Mouse (Mus musculus) forelimb bud, embryonic 11.5 days (tissue): ENCODE measurements around the gene Aoc1.

ENCODE experiments used
- DNase-seq: peaks from one replicate; pipeline ENCODE4 v3.0.0-alpha.2; 2012; ENCODE audit warnings: low read depth, low spot score

Aoc1 gene

GRCm38 (mm10) chr6:48872596-48872995 is at the start of gene Aoc1:
Gene Aoc1, plus strand, starts transcription at chr6:48872896.
- DNase-seq, result no peak

- no peak for DNase-seq
Observed at GRCm38 (mm10) chr6:48825016-48825415, 47.7 kb upstream of the Aoc1 start.

- DNase-seq, result no peak
Observed at GRCm38 (mm10) chr6:48828976-48829375, 43.7 kb upstream of the Aoc1 start.

- no peak for DNase-seq
Observed at GRCm38 (mm10) chr6:48829651-48830050, 43.0 kb upstream of the Aoc1 start.

- DNase-seq, result no peak
Observed at GRCm38 (mm10) chr6:48830241-48830640, 42.5 kb upstream of the Aoc1 start.

GRCm38 (mm10) chr6:48831141-48831540 is 41.6 kb upstream of the Aoc1 start:
- DNase-seq, result no peak

GRCm38 (mm10) chr6:48832426-48832825 is 40.3 kb upstream of the Aoc1 start:
- no peak for DNase-seq

GRCm38 (mm10) chr6:48833515-48833914 is 39.2 kb upstream of the Aoc1 start:
- no peak for DNase-seq

GRCm38 (mm10) chr6:48835241-48835640 is 37.5 kb upstream of the Aoc1 start:
- DNase-seq, result no peak

- DNase-seq, result no peak
Observed at GRCm38 (mm10) chr6:48836146-48836545, 36.5 kb upstream of the Aoc1 start.

GRCm38 (mm10) chr6:48837516-48837915 is 35.2 kb upstream of the Aoc1 start:
- no peak for DNase-seq

GRCm38 (mm10) chr6:48838321-48839080 is 34.2 kb upstream of the Aoc1 start:
- no peak for DNase-seq

GRCm38 (mm10) chr6:48840371-48840969 is 32.2 kb upstream of the Aoc1 start, which contains the start of gene Tmem176a:
Gene Tmem176a, plus strand, starts transcription at chr6:48840919.
- DNase-seq, result peak; percentile 10

- peak; percentile 84 for DNase-seq
Observed at GRCm38 (mm10) chr6:48840973-48841625, 31.6 kb upstream of the Aoc1 start, which contains the start of gene Tmem176b. Gene Tmem176b, minus strand, starts transcription at chr6:48841496.

- no peak for DNase-seq
Observed at GRCm38 (mm10) chr6:48842111-48842842, 30.4 kb upstream of the Aoc1 start.

GRCm38 (mm10) chr6:48845086-48845485 is 27.6 kb upstream of the Aoc1 start:
- DNase-seq, result no peak

GRCm38 (mm10) chr6:48851820-48852491 is 20.7 kb upstream of the Aoc1 start:
- DNase-seq, result peak; percentile 70

GRCm38 (mm10) chr6:48854155-48854554 is 18.5 kb upstream of the Aoc1 start:
- no peak for DNase-seq

- DNase-seq, result no peak
Observed at GRCm38 (mm10) chr6:48857613-48858302, 14.9 kb upstream of the Aoc1 start.

- peak; percentile 65 for DNase-seq
Observed at GRCm38 (mm10) chr6:48860130-48860815, 12.4 kb upstream of the Aoc1 start.
